Mouse (Mus musculus) stomach, postnatal 0 days (tissue): ENCODE data around the gene Slx4ip. TPM values are rescaled to one million over a fixed set of nuclear protein-coding genes. Genes with fewer than 3 reads are reported as not detected.

Experiments
- ATAC-seq: fragments of 200-750 bp; cut with Nextera tagmentation; 2 replicates; pipeline ENCODE4 v1.8.0; 2017; ENCODE audit not compliant: low FRiP score, low TSS enrichment
- DNase-seq: peaks from one replicate; pipeline ENCODE4 v3.0.0-alpha.2; 2016; ENCODE audit warnings: low spot score
- H3K27ac ChIP-seq: fragments of 300-500 bp; sonication (generic); replicated peaks from 2 replicates; pipeline ENCODE4 v1.5.1; 2014; ENCODE audit warnings: mild to moderate bottlenecking, control low read depth
- H3K27me3 ChIP-seq: fragments of 300-500 bp; sonication (generic); 2 replicates; pipeline ENCODE4 v1.6.1; 2014; ENCODE audit warnings: low read length; ENCODE audit not compliant: control insufficient read depth, insufficient read depth
- H3K36me3 ChIP-seq: fragments of 300-500 bp; sonication (generic); 2 replicates; pipeline ENCODE4 v1.6.1; 2014; ENCODE audit warnings: low read length, mixed read lengths; ENCODE audit not compliant: control insufficient read depth, insufficient read depth
- H3K4me1 ChIP-seq: fragments of 300-500 bp; sonication (generic); replicated peaks from 2 replicates; pipeline ENCODE4 v1.6.1; 2014; ENCODE audit warnings: antibody characterized with exemption; ENCODE audit not compliant: control insufficient read depth, insufficient read depth
- H3K4me2 ChIP-seq: fragments of 300-500 bp; sonication (generic); replicated peaks from 2 replicates; pipeline ENCODE4 v1.6.1; 2014; ENCODE audit warnings: low read depth, mild to moderate bottlenecking, control low read depth, moderate library complexity
- H3K4me3 ChIP-seq: fragments of 300-500 bp; sonication (generic); 2 replicates; pipeline ENCODE4 v1.5.1; 2014; ENCODE audit warnings: low read depth, low read length, control low read depth
- H3K9ac ChIP-seq: fragments of 300-500 bp; sonication (generic); 2 replicates; pipeline ENCODE4 v1.6.1; 2014; ENCODE audit warnings: mild to moderate bottlenecking, low read length, control low read depth, mixed read lengths
- H3K9me3 ChIP-seq: fragments of 300-500 bp; sonication (generic); 2 replicates; pipeline ENCODE4 v1.6.1; 2016; ENCODE audit warnings: low read length; ENCODE audit not compliant: control insufficient read depth
- CTCF ChIP-seq: IDR thresholded peaks from 2 replicates; pipeline ENCODE4 v1.5.1; 2016; ENCODE audit warnings: antibody characterized with exemption, low read depth, mild to moderate bottlenecking, moderate library complexity
- EP300 ChIP-seq: optimal IDR thresholded peaks from 2 replicates; pipeline ENCODE3; 2016; ENCODE audit warnings: antibody characterized with exemption
- WGBS: fragments of 180-500 bp; shearing (Covaris S2); extraction: QIAGEN DNeasy Blood & Tissue Kit; methylation state at CpG from one replicate; pipeline ENCODE4 v1.1.7; 2014; 5-methylcytosine and 5-hydroxymethylcytosine counted together
- polyA plus RNA-seq: library from polyadenylated mRNA; unstranded; fragments of >200 nt; fragmentation: Nextera tagmentation; extraction: Ambion mirVana; gene quantifications from 2 replicates; pipeline ENCODE4 v1.2.1, GENCODE M21; 2015

Gene Slx4ip
- polyA plus RNA-seq, 1 experiment from 2014 or later: 2.1 TPM

DNA sequence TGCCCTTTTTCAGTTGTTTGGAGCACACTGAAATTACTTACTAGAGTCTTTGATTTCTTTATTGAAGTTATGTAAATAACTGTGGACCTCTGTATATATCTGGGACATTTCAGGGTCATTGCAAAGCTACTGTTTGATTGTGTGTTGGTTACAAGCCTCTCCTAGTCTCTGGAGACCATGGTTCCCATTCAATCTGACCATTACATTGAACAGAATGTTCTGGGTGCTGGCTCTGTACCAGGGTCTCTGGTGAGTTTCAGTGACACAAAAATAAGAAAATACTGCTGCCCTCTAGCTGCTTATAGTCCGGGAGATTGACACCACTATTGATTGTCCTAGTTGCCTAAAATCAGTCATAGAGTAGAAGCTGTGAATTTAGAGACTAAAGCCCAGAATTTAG lies 158.9 kb downstream of the Slx4ip start:
- DNase-seq (no peak), ATAC-seq (no peak)
- no peaks in the 10 kb centered on the region for H3K9me3 ChIP-seq
- no peak overlapping the region for H3K27ac ChIP-seq
- H3K27me3 ChIP-seq: no peaks in the 10 kb centered on the region
- TF ChIP-seq EP300: no peak
- TF ChIP-seq CTCF: no peak
- H3K9ac ChIP-seq: no peak overlapping the region
- H3K4me2 ChIP-seq: no peak overlapping the region
- WGBS: 71% methylated on average over 1 of the region's 1 CpGs
- H3K36me3 ChIP-seq: no peaks in the 10 kb centered on the region
- no peak overlapping the region for H3K4me3 ChIP-seq
- no peaks in the 10 kb centered on the region for H3K4me1 ChIP-seq

- no peak for ATAC-seq
Observed at GRCm38 (mm10) chr2:137063829-137064228, 172.8 kb downstream of the Slx4ip start.

DNA sequence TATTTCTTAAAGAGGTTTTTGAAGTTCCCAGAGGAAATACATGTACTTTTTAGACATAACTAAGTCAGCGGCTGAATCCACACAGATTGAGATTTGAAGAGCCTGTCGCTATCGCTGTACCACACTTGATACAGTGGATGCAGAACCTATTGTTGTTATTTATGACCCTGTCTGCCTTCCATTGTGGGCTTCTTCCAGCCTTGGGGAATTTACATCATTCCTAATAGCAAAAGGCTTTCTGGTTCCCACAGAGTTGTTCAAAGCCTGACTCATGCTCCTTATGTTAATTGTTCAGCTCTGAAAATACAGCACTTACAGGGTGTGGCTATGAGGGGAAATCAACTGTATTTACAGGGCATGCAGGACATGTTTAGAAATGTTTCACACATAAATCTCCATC lies 173.5 kb downstream of the Slx4ip start:
- no peak for ATAC-seq
- Histone ChIP-seq H3K9me3 (no peaks in the 10 kb centered on the region), H3K27ac (no peak overlapping the region), H3K36me3 (no peaks in the 10 kb centered on the region), H3K4me2 (no peak overlapping the region), H3K9ac (no peak overlapping the region), H3K27me3 (no peaks in the 10 kb centered on the region), H3K4me3 (no peak overlapping the region), H3K4me1 (no peaks in the 10 kb centered on the region)
- 61% methylated on average over 3 of the region's 3 CpGs for WGBS
- TF ChIP-seq CTCF (no peak), EP300 (no peak)
- DNase-seq: no peak

More at GRCm38 (mm10) chr2:137063829-137064228, 172.8 kb downstream of the Slx4ip start:
- Histone ChIP-seq H3K9ac (no peak overlapping the region), H3K27me3 (no peaks in the 10 kb centered on the region), H3K27ac (no peak overlapping the region), H3K4me3 (no peak overlapping the region), H3K9me3 (no peaks in the 10 kb centered on the region), H3K36me3 (no peaks in the 10 kb centered on the region), H3K4me2 (no peak overlapping the region), H3K4me1 (no peaks in the 10 kb centered on the region)
- no peak for DNase-seq
- TF ChIP-seq EP300 (no peak), CTCF (no peak)
- WGBS: 93% methylated on average over 1 of the region's 1 CpGs

DNA sequence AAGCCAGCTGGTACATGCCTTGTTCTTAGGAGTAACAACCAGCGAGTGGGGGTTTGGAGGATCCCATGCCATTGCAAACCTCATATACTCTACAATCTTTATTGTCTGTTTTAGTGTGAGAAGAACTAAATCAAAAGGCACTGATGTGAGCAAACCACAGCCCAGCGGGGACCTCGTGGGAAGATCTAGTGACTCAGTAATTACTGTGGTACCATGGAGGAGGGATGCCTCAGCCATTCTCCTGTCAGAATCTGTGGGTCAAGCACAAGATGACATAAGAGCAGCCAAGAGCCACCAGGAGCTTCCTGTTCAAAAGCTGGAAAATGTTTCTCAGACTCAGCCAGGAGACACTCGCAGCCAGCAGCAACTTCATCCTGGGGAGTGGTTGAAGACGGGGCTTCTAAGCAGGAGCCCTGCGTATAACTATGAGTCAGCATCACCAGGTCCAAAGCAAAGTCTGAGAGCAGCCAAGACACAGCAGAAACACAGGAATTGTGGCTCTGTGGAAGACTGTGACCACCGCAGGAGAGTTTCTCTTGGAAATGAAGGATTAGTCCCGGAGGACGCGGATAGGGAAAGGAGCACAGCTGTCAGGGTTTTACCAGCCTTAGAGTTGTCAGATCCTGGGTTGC lies 176.6 kb downstream of the Slx4ip start:
- Histone ChIP-seq H3K36me3 (no peaks in the 10 kb centered on the region), H3K27me3 (no peaks in the 10 kb centered on the region), H3K9me3 (no peaks in the 10 kb centered on the region), H3K9ac (no peak overlapping the region), H3K27ac (no peak overlapping the region; the same call in 1 of the 2 replicates), H3K4me3 (no peak overlapping the region), H3K4me2 (no peak overlapping the region), H3K4me1 (no peaks in the 10 kb centered on the region)
- no peak for TF ChIP-seq EP300
- no peak for TF ChIP-seq CTCF
- no peak for ATAC-seq
- DNase-seq: no peak
- 61% methylated on average over 10 of the region's 10 CpGs for WGBS

- H3K4me3 ChIP-seq: no peak overlapping the region
- TF ChIP-seq CTCF (no peak), EP300 (no peak)
- no peaks in the 10 kb centered on the region for H3K36me3 ChIP-seq
- DNase-seq (peak; percentile 10), ATAC-seq (no peak)
- 50% methylated on average over 16 of the region's 16 CpGs for WGBS
- 0 out of 2 replicates have a peak overlapping the region, but pooled peaks have one; percentile 18 for H3K27ac ChIP-seq
- no peak overlapping the region for H3K4me2 ChIP-seq
- no peaks in the 10 kb centered on the region for H3K9me3 ChIP-seq
- H3K4me1 ChIP-seq: no peaks in the 10 kb centered on the region
- no peak overlapping the region for H3K9ac ChIP-seq
- H3K27me3 ChIP-seq: no peaks in the 10 kb centered on the region
Observed at GRCm38 (mm10) chr2:137073473-137074312, 182.7 kb downstream of the Slx4ip start.

DNA sequence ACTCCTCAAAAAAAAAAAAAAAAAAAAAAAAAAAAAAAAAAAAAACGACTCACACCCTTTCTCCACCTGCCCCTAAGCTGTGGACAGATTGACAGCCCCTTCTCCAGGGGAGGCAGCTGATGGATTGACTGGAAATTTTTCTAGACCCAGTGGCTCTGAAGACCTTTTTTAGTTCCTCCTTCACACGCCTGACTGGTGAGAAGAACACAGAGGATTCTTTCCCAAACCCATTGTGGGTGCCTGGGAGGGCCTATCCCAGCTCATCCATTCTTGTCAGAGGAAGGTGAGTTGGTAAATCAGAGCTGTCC lies 183.2 kb downstream of the Slx4ip start:
- H3K4me1 ChIP-seq: no peaks in the 10 kb centered on the region
- no peak for ATAC-seq
- no peak overlapping the region for H3K27ac ChIP-seq
- no peaks in the 10 kb centered on the region for H3K27me3 ChIP-seq
- H3K9ac ChIP-seq: no peak overlapping the region
- TF ChIP-seq CTCF: no peak
- TF ChIP-seq EP300: no peak
- 38% methylated on average over 2 of the region's 2 CpGs for WGBS
- H3K36me3 ChIP-seq: no peaks in the 10 kb centered on the region
- no peak overlapping the region for H3K4me3 ChIP-seq
- H3K9me3 ChIP-seq: no peaks in the 10 kb centered on the region
- DNase-seq: no peak
- no peak overlapping the region for H3K4me2 ChIP-seq
